Mouse (Mus musculus) MEL (cell line): ENCODE results near the gene Ispd.

Source experiments
- BHLHE40 ChIP-seq: IDR thresholded peaks from 2 replicates; pipeline ENCODE4 v1.6.1; 2012; ENCODE audit warnings: low read depth, mild to moderate bottlenecking, inconsistent platforms, low read length, improper control_type of control experiment, borderline replicate concordance
- JUND ChIP-seq: IDR thresholded peaks from 2 replicates; pipeline ENCODE4 v1.6.1; 2011; ENCODE audit warnings: low read depth, mild to moderate bottlenecking, improper control_type of control experiment, low read length
- MAX ChIP-seq: IDR thresholded peaks from 2 replicates; pipeline ENCODE4 v1.6.1; 2011; ENCODE audit warnings: low read length, improper control_type of control experiment
- MXI1 ChIP-seq: IDR thresholded peaks from 2 replicates; pipeline ENCODE4 v1.6.1; 2011; ENCODE audit warnings: mild to moderate bottlenecking, low read depth, low read length, improper control_type of control experiment

- TF ChIP-seq JUND (no peak), BHLHE40 (no peak), MXI1 (no peak), MAX (no peak)
These were observed 344.0 kb downstream of the Ispd start for GRCm38 (mm10) chr12:36725250-36725649.
